Mouse (Mus musculus) hindbrain, postnatal 0 days (tissue): ENCODE data around the gene Zfhx2. TPM values are rescaled to one million over a fixed set of nuclear protein-coding genes. Genes with fewer than 3 reads are reported as not detected.
"Not testable (repeated sequence)": the region's sequence is repeated elsewhere in the genome, so short reads cannot be mapped to it uniquely, and the experiment has no call there.

Source experiments
- ATAC-seq: fragments of 200-750 bp; cut with Nextera tagmentation; 2 replicates; pipeline ENCODE4 v1.8.0; 2017; ENCODE audit warnings: mild to moderate bottlenecking, moderate TSS enrichment, moderate library complexity
- DNase-seq: peaks from one replicate; pipeline ENCODE4 v3.0.0-alpha.2; 2015; ENCODE audit warnings: low spot score
- H3K27ac ChIP-seq: fragments of 300-500 bp; sonication (generic); 2 replicates; pipeline ENCODE4 v1.5.1; 2014; ENCODE audit warnings: mild to moderate bottlenecking
- H3K27me3 ChIP-seq: fragments of 300-500 bp; sonication (generic); 2 replicates; pipeline ENCODE4 v1.6.1; 2014; ENCODE audit warnings: low read length, mixed read lengths; ENCODE audit not compliant: insufficient read depth
- H3K36me3 ChIP-seq: fragments of 300-500 bp; sonication (generic); 2 replicates; pipeline ENCODE4 v1.6.1; 2014; ENCODE audit warnings: low read length, mixed read lengths; ENCODE audit not compliant: insufficient read depth
- H3K4me1 ChIP-seq: fragments of 300-500 bp; sonication (generic); 2 replicates; pipeline ENCODE4 v1.6.1; 2014; ENCODE audit warnings: antibody characterized with exemption, low read length, mixed read lengths; ENCODE audit not compliant: insufficient read depth
- H3K4me2 ChIP-seq: fragments of 300-500 bp; sonication (generic); 2 replicates; pipeline ENCODE4 v1.6.1; 2014; ENCODE audit warnings: low read depth, mild to moderate bottlenecking, low read length, moderate library complexity, mixed read lengths
- H3K4me3 ChIP-seq: fragments of 300-500 bp; sonication (generic); 2 replicates; pipeline ENCODE4 v1.5.1; 2014; ENCODE audit warnings: low read length
- H3K9ac ChIP-seq: fragments of 300-500 bp; sonication (generic); replicated peaks from 2 replicates; pipeline ENCODE4 v1.6.1; 2014; ENCODE audit warnings: mild to moderate bottlenecking, low read length, moderate library complexity, mixed read lengths
- H3K9me3 ChIP-seq: fragments of 300-500 bp; sonication (generic); 2 replicates; pipeline ENCODE4 v1.6.1; 2016; ENCODE audit warnings: low read length, mixed read lengths
- CTCF ChIP-seq: IDR thresholded peaks from 2 replicates; pipeline ENCODE4 v1.5.1; 2016; ENCODE audit warnings: antibody characterized with exemption, control low read depth, low read depth
- WGBS: fragments of 180-500 bp; shearing (Covaris S2); extraction: QIAGEN DNeasy Blood & Tissue Kit; methylation state at CpG from one replicate; pipeline ENCODE4 v1.1.7; 2014; 5-methylcytosine and 5-hydroxymethylcytosine counted together
- polyA plus RNA-seq: library from polyadenylated mRNA; unstranded; fragments of >200 nt; fragmentation: Nextera tagmentation; extraction: Ambion mirVana; gene quantifications from 2 replicates; pipeline ENCODE4 v1.2.1, GENCODE M21; 2015
- total RNA-seq: library from RNA; depleted of rRNA; stranded (reverse); fragments of >200 nt; gene quantifications from 2 replicates; pipeline ENCODE4 v1.2.3, GENCODE M21; 2014

The Zfhx2 gene
- total and polyA plus RNA-seq, 2 experiments from 2014 or later, result 8.1 to 10.9 TPM

DNA sequence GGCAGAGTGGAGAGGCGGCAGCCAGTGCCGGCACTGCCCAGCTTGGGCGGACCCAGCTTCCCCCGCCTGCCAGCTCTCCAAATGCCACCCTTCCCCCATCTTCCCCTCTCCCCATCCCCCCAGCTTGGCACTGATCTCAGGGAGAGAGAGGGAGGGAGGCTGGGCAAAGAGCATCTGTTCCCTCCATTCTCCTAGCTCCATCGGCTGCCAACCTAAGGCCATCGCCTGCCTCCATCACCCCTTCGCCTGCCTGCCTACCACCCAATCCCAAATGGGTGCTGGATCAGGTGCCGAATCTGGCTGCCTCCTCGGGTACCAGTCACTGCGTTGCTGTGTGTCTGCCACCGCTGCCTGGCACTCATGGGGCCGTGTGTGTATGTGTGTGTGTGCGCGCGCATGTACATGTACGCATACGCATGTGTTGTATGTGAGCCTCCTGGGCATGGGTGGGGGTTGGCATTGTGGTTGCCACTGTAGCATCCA lies 38.4 kb downstream of the Zfhx2 start:
- no peaks in the 10 kb centered on the region for H3K9me3 ChIP-seq
- peaks cover 33% of the 10 kb centered on the region for H3K4me1 ChIP-seq
- no peaks in the 10 kb centered on the region for H3K36me3 ChIP-seq
- no peak for TF ChIP-seq CTCF
- no peaks in the 10 kb centered on the region for H3K27me3 ChIP-seq
- peak; percentile 94 for DNase-seq
- H3K4me2 ChIP-seq, result peak overlapping the region; percentile 58
- 32% methylated on average over 17 of the region's 17 CpGs for WGBS
- ATAC-seq, result peak; percentile 89
- H3K4me3 ChIP-seq, result peak overlapping the region; percentile 33
- H3K9ac ChIP-seq, result peak overlapping the region; percentile 58
- peak overlapping the region; percentile 97 for H3K27ac ChIP-seq

DNA sequence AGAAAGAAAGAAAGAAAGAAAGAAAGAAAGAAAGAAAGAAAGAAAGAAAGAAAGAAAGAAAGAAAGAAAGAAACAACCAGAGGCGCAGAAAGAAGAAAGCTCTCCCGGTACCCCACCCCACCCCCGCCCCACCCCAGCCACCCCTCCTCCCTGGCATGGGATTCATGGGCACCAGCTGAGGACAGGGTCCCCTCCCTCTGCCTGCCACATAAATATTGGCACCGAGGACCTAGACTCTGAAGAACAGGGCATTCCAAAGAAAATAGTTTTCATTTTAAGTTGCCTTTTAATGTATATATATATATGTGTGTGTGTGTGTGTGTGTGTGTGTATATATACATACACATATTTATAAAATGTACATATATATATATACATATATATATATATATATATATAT lies 39.1 kb downstream of the Zfhx2 start:
- H3K27me3 ChIP-seq, result no peaks in the 10 kb centered on the region
- ATAC-seq, result no peak
- no peaks in the 10 kb centered on the region for H3K36me3 ChIP-seq
- H3K4me2 ChIP-seq, result peak overlapping the region; percentile 58
- no peak for TF ChIP-seq CTCF
- peak overlapping the region; percentile 97 for H3K27ac ChIP-seq
- H3K4me1 ChIP-seq, result peaks cover 33% of the 10 kb centered on the region
- WGBS, result 24% methylated on average over 4 of the region's 4 CpGs
- DNase-seq, result peak; percentile 71
- H3K9ac ChIP-seq, result peak overlapping the region; percentile 24; the same call in 1 of the 2 replicates
- H3K9me3 ChIP-seq, result no peaks in the 10 kb centered on the region
- peak overlapping the region; percentile 33; the same call in 1 of the 2 replicates for H3K4me3 ChIP-seq

DNA sequence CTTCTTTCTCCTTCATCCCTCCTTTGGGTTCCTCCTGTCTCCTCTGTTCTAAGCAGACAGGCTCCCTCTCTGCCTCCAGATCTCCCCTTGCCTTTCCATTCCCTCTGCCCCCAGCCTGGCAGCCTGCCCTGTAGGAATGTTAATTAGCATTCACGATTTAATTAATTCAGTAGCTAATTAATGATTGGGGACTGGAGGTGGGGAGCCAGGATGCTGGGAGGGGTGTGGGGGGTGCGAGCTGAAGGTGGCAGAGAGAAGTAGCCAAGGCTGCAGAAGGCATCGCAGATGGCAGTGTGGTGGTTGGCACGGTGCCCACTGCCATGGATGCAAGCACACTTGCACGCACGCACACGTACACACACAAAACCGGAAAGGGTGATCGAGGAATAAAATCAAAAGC lies 39.6 kb downstream of the Zfhx2 start:
- H3K27me3 ChIP-seq, result no peaks in the 10 kb centered on the region
- H3K9ac ChIP-seq, result peak overlapping the region; percentile 24; the same call in 1 of the 2 replicates
- 5% methylated on average over 9 of the region's 9 CpGs for WGBS
- H3K9me3 ChIP-seq, result no peaks in the 10 kb centered on the region
- H3K4me2 ChIP-seq, result peak overlapping the region; percentile 58
- peak overlapping the region; percentile 97 for H3K27ac ChIP-seq
- no peaks in the 10 kb centered on the region for H3K36me3 ChIP-seq
- peaks cover 31% of the 10 kb centered on the region for H3K4me1 ChIP-seq
- 0 out of 2 replicates have a peak overlapping the region, but pooled peaks have one; percentile 2 for H3K4me3 ChIP-seq
- DNase-seq, result peak; percentile 94
- ATAC-seq, result peak; percentile 30
- no peak for TF ChIP-seq CTCF

DNA sequence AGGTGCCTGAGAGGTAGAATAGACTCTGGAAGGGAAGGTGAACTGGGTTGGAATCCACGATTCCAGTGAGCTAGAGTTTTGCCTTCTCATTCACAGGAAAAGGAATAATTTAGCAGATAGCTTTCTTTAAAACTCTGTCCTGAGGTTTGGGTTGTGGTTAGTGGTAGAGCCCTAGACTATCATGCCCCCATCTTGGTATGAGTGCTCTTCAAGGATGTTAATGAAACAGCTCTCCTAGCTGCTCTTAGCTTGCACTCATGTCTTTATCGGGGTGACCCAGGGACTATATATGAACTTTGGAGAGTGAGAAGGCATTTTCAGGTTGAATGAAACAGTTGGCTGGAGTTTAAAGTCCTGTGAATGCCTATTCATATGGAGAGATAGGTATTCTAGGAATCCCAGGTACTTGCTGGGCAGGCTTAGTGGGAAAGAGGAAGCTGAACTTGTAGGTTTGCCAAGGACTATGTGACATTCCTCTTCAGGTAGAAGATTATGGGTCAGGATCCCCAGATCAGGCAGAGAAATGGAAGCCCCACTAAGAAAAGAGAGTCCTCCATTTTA lies 44.1 kb downstream of the Zfhx2 start:
- no peak for ATAC-seq
- H3K27ac ChIP-seq, result no peak overlapping the region
- H3K27me3 ChIP-seq, result no peaks in the 10 kb centered on the region
- H3K4me1 ChIP-seq, result 0 out of 2 replicates have a peak, but pooled peaks cover 8% of the 10 kb centered on the region
- DNase-seq, result no peak
- no peak overlapping the region for H3K9ac ChIP-seq
- no peaks in the 10 kb centered on the region for H3K36me3 ChIP-seq
- TF ChIP-seq CTCF, result no peak
- no peaks in the 10 kb centered on the region for H3K9me3 ChIP-seq
- WGBS, result 90% methylated on average over 2 of the region's 2 CpGs
- H3K4me2 ChIP-seq, result no peak overlapping the region
- H3K4me3 ChIP-seq, result no peak overlapping the region

DNA sequence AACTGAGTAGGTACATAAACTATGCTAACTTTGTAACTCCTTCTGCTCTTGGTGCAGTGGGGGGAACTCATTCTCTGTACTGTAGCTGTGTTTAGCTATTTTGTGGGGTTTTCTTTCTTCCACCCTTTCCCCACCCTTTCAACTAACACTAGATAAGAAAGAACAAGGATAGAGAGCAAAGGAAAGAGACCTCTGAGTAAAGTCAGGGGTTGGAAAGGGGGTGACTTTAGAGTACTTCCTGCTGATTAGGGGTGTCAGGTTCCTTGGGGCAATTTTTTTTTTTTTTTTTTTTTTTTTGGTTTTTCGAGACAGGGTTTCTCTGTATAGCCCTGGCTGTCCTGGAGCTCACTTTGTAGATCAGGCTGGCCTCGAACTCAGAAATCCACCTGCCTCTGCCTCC lies 48.4 kb downstream of the Zfhx2 start:
- not testable (repeated sequence) for H3K4me1 ChIP-seq, H3K9ac ChIP-seq, H3K9me3 ChIP-seq, H3K36me3 ChIP-seq, H3K4me3 ChIP-seq, ATAC-seq, DNase-seq, H3K27me3 ChIP-seq, H3K27ac ChIP-seq, H3K4me2 ChIP-seq
- WGBS, result 78% methylated on average over 1 of the region's 2 CpGs

DNA sequence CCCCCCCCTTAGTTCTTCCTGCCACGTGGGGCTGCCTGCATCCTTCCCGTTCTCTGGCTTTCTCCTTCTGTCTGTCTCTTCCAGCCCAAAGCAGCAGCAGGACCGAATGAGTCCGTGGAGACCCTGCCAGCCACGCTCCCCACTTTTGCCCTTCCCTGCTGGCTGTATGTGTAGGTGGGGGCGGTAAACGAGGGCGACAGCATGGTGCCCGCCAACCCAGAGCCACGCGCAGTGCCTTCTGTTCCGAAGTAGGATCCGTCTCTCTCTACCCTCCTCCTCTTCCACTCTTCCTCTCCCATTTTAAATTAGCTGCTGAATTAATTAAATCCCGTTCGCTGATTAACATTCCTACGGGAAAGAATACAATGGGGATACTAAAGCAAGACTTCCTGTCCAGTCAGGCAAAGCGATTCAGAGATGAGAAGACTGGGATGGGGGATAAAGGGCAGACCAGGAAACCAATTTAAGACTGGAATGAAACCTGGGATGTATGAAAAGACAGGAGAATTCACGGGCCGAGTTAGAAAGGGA lies 59.4 kb downstream of the Zfhx2 start:
- H3K4me3 ChIP-seq, result no peak overlapping the region
- DNase-seq (no peak), ATAC-seq (no peak)
- H3K9me3 ChIP-seq, result no peaks in the 10 kb centered on the region
- peak overlapping the region; percentile 30; the same call in 1 of the 2 replicates for H3K9ac ChIP-seq
- no peaks in the 10 kb centered on the region for H3K36me3 ChIP-seq
- 0 out of 2 replicates have a peak overlapping the region, but pooled peaks have one; percentile 20 for H3K27ac ChIP-seq
- WGBS, result 14% methylated on average over 19 of the region's 19 CpGs
- H3K4me1 ChIP-seq, result peaks cover 16% of the 10 kb centered on the region
- H3K4me2 ChIP-seq, result peak overlapping the region; percentile 46
- TF ChIP-seq CTCF, result no peak
- H3K27me3 ChIP-seq, result no peaks in the 10 kb centered on the region
